Mouse (Mus musculus): ENCODE data around the gene Gjb2.

GRCm38 (mm10) chr14:57052713-57053112 is 51.8 kb downstream of the Gjb2 start:
- TF ChIP-seq POLR2A (IDR thresholded peaks at IDR 0.05; ENCODE audit: low read depth, low read length) (no peak), CTCF (IDR thresholded peaks at IDR 0.05; ENCODE audit: extremely low read depth, insufficient read length, insufficient replicate concordance, low read depth, low read length) (no peak)
